Mouse (Mus musculus): Measurements from ENCODE around the gene Lrrc8c.
A peak's percentile ranks its signal among the peaks of the same experiment; 100 is the strongest.

Gene Lrrc8c

GRCm38 (mm10) chr5:105639363-105639762 lies 120.2 kb downstream of the Lrrc8c start:
- no peak for DNase-seq (ENCODE audit: low spot score)

GRCm38 (mm10) chr5:105642517-105642916 lies 123.3 kb downstream of the Lrrc8c start:
- DNase-seq (ENCODE audit: low spot score) = no peak

GRCm38 (mm10) chr5:105643276-105643675 lies 124.1 kb downstream of the Lrrc8c start:
- no peak for DNase-seq (ENCODE audit: low spot score)

GRCm38 (mm10) chr5:105644195-105644594 lies 125.0 kb downstream of the Lrrc8c start:
- no peak for DNase-seq (ENCODE audit: low spot score)

GRCm38 (mm10) chr5:105647094-105647493 lies 127.9 kb downstream of the Lrrc8c start:
- DNase-seq (ENCODE audit: low spot score) = no peak

- no peak for DNase-seq (ENCODE audit: low spot score)
These were observed 129.6 kb downstream of the Lrrc8c start for GRCm38 (mm10) chr5:105648648-105649287.

DNA sequence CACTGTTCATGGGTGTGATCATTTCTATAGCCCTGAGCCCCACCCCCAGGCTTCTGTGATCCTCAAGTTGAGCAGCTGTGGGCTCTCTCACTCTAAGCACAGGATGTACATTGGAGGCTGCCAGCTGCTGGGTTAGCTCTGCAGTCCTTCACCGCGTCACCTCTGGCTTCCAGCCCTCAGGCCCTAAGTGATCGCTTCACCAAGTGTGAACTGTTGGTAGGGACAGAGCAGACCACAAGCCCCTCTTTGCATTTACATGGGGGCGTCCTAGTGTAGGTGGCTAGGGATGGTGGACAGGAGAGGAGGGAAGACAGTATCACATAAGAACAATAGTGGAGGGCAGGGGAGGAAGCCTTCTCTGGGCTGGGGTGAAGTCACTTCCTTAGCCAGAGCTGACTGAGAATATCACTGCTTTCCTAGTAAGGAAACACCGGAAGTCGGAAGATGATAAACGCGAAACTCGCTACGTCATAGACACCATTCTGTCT lies 130.4 kb downstream of the Lrrc8c start:
- no peak for DNase-seq (ENCODE audit: low spot score)

- DNase-seq (ENCODE audit: low spot score) = no peak
These were observed 131.7 kb downstream of the Lrrc8c start for GRCm38 (mm10) chr5:105650728-105651479.

GRCm38 (mm10) chr5:105651561-105651991 lies 132.4 kb downstream of the Lrrc8c start:
- peak; percentile 17 for DNase-seq (ENCODE audit: low spot score)

GRCm38 (mm10) chr5:105654237-105655063 lies 135.3 kb downstream of the Lrrc8c start:
- DNase-seq (ENCODE audit: low spot score) = peak; percentile 87

DNA sequence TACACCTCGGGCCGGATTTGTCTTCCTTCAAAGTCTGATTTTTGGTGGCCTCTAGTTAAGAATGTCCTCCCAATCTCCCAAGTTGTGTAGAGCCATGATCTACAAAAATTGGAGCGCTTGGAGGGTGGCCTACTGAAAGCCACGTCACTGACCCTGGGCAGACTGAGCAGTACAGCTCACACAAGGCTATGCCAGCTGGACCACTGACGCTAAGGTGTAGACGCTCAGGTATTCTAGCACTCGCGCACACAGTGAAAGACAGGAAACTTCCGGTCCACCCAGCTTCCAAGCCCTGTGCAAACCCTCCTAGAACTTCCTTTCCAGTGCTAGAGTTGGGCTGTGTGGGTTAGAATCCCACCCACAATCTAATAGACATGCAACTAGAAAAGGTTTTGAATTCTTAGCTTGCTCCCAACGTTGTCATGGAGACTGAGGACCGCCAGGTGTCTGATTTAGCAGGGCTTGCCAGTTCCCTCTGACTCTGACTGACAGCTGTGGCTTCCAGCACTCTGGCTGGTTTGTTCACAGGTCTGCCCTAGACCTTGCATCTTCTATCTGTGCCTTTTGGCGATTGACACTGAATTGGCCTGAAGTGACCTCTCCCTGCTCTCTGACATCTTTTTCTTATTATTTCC lies 136.0 kb downstream of the Lrrc8c start:
- peak; percentile 17 for DNase-seq (ENCODE audit: low spot score)

- DNase-seq (ENCODE audit: low spot score) = no peak
These were observed 142.7 kb downstream of the Lrrc8c start for GRCm38 (mm10) chr5:105661894-105662293.
